Mouse (Mus musculus): ENCODE measurements at regions not wholly inside any gene's neighbourhood (a gene's known extent, or its start where the extent isn't known, plus 50 kb on each side); places are given as distances from the start of the nearest gene placed in this dataset.

DNA sequence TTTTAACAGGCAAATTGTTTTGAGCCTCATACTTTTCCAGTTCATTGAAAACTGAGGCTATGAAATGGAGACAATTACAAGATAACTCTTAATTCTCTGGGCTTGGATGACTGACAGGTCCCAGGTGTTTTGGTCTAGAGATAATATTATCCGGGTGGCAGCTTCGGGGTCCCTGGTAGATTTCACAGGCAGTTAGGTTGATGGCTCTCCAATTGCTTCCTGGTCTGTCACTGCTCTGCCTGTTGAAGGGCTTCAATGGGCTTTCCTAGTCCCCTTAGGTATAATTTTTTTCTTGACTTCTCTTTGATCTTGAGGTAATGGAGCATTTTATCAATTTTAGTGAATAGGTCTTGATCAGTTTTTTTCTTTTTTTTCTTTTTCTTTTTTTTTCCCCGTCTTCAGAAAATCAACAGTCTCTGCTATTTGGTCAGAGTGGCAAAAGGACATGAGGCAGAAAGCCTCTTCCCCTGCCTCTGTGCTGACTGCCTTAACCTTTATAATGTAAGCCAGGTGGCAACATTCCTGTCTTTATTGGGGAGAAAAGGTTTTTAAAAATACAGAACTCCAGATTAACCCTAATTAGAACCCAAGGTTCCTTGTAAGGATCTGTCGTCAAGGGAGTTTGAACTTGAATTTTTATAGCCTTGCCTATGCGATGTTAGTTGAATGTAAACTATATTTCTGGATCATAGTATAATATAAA lies 896.0 kb upstream of the Flrt2 start:
- DNase-seq = no peak

DNA sequence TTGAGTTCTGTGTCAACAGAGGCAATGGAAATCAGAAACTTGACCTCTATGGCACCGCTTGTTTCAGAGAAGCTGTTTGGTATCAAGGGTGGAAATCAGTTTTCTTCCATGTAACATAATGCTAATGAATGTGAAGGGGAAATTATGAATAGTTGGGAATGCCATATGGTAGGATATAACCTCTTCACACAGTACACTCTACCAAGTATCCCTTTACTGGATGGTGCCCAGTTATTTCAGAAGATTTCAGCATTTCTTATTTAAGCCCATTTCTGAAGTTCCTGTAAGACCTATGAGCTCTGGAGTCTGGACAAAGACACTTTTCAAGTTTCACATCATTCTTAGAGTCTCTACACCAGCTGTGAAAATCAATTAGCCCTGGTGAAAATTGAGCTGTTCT lies 887.3 kb upstream of the Flrt2 start:
- DNase-seq = no peak

DNA sequence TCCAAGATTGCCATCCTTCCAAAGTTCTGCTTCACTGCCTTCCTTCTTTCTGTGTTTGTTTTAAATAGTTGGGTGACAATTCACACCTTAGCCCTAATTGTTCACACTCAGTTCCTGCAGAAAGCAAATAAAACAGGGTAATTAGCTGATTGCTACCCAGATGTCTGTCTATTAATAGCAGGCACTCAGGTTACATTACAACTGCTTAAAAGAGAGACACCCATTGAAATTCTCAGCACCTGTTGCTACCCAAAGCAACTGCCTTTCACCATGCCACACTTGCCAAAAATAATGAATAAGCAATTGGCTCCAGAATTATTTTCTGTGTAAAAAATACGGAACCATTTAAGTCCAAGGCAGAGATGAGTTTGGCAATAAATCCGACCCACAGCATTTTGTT lies 860.6 kb upstream of the Flrt2 start:
- no peak for DNase-seq

DNA sequence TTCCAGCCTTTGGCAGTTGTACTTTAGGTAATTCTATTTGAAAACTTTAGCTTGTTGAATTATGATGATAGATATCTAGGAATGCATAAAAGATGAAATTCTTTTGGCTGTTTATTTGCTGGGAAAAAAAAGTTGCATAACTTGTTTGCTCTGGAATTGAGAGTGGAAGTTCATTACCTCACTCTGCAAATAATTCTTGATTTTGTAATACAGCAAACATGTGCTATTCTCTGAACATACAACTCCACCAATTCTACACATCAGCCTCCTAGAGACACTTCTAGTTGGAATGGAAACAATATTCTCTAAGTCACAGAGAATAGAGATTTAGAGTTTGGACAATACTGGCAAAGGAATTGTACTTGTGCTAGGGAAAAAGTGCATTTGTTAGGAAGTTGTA lies 829.3 kb upstream of the Flrt2 start:
- no peak for DNase-seq

DNA sequence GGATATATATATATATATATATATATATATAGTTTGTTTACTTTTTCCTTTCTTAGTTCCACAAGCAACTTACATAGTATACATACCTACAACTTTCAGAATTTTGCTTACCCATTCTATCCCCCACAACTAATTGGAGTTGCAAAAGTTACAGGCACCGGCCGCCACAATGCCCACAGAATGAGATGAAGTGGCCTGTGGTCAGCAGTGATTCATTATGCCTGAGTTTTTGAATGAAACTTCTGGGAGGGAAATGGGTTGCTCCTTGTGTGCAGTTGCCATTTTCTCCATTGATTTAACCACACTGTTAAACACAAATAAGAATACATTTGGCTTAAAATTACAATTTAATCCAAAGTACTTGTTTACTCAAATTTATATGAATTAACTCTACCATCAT lies 781.2 kb upstream of the Flrt2 start:
- DNase-seq = no peak

DNA sequence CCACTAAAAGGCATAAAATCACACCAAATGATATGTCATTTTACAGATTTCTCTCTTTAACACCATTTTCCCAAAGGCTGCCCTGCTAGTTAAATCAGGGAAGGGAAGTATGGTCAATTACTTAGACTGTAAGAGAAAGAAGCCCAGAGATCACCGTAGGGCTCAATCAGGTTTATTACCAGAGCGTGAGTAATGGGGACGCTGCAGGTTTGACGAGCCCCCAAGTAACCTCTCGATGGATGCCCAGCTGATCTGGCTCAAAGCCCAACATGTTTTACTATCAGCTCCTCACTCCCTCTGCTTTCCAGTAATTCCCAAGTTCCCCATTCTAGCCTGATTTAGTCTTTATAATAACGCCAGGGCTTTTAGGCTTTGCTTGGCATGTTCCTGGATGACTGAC lies 749.0 kb upstream of the Flrt2 start:
- no peak for DNase-seq
